Comparison of ENCODE assay signal across 10 mouse cellular contexts in genomic region chr14:122224103-122224494, GRCm38 (mm10). TPM values are rescaled to one million over a fixed set of nuclear protein-coding genes. Genes with fewer than 3 reads are reported as not detected.
DNase-seq lines count a peak whose midpoint lies in the region; ATAC-seq and TF ChIP-seq lines count a peak whose summit lies in the region.
"Had no signal": no experiment of that assay in that cellular context is flagged by ENCODE, and none has a peak within 500 bp of the region (broad histone marks: within the 10 kb centered on the region; RNA-seq: fewer than 3 reads in every experiment).

No protein-coding gene starts in this region.

- H3K9ac ChIP-seq in forebrain, embryonic 11.5 days (ENCODE audit: low read length) = no peak overlapping the region
- H3K9ac ChIP-seq in liver, embryonic 13.5 days = no peak overlapping the region
- H3K9ac ChIP-seq in hindbrain, postnatal 0 days (replicated peaks; ENCODE audit: low read length) = no peak overlapping the region; the same call in 1 of the 2 replicates
- no peak overlapping the region for H3K9ac ChIP-seq in midbrain, embryonic 15.5 days
- H3K9ac ChIP-seq: limb, embryonic 15.5 days; stomach, embryonic 15.5 days had no signal

- no peak overlapping the region for H3K4me2 ChIP-seq in forebrain, embryonic 11.5 days (ENCODE audit: low read depth, low read length, severe bottlenecking)
- H3K4me2 ChIP-seq in liver, embryonic 13.5 days = peak overlapping the region; percentile 46; the same call in 1 of the 2 replicates
- peak overlapping the region; percentile 34 for H3K4me2 ChIP-seq in hindbrain, postnatal 0 days (ENCODE audit: low read depth, low read length)
- H3K4me2 ChIP-seq in midbrain, embryonic 15.5 days = no peak overlapping the region

- peaks cover 49% of the 10 kb centered on the region for H3K27me3 ChIP-seq in forebrain, embryonic 10.5 days (ENCODE audit: poor library complexity, severe bottlenecking)
- H3K27me3 ChIP-seq in forebrain, embryonic 11.5 days (ENCODE audit: control insufficient read depth, insufficient read depth, low read length) = peaks cover 2% of the 10 kb centered on the region; the same call in 1 of the 2 replicates
- H3K27me3 ChIP-seq in liver, embryonic 13.5 days = peaks cover 34% of the 10 kb centered on the region
- H3K27me3 ChIP-seq in hindbrain, postnatal 0 days (ENCODE audit: insufficient read depth, low read length) = peaks cover 9% of the 10 kb centered on the region
- H3K27me3 ChIP-seq in midbrain, embryonic 15.5 days (replicated peaks) = peaks cover 38% of the 10 kb centered on the region

- TF ChIP-seq CTCF in hindbrain, postnatal 0 days (IDR thresholded peaks at IDR 0.05; ENCODE audit: low read depth) = no peak

- H3K9me3 ChIP-seq in forebrain, embryonic 10.5 days = peaks cover 8% of the 10 kb centered on the region
- no peaks in the 10 kb centered on the region for H3K9me3 ChIP-seq in forebrain, embryonic 11.5 days (ENCODE audit: control insufficient read depth, low read length)
- no peaks in the 10 kb centered on the region for H3K9me3 ChIP-seq in liver, embryonic 13.5 days (replicated peaks)
- no peaks in the 10 kb centered on the region for H3K9me3 ChIP-seq in hindbrain, postnatal 0 days (ENCODE audit: low read length)
- no peaks in the 10 kb centered on the region for H3K9me3 ChIP-seq in midbrain, embryonic 15.5 days
- H3K9me3 ChIP-seq: limb, embryonic 15.5 days; stomach, embryonic 15.5 days had no signal

- no peaks in the 10 kb centered on the region for H3K36me3 ChIP-seq in forebrain, embryonic 10.5 days (replicated peaks)
- H3K36me3 ChIP-seq in forebrain, embryonic 11.5 days (ENCODE audit: control insufficient read depth, insufficient read depth, low read length) = no peaks in the 10 kb centered on the region
- no peaks in the 10 kb centered on the region for H3K36me3 ChIP-seq in liver, embryonic 13.5 days
- H3K36me3 ChIP-seq in hindbrain, postnatal 0 days (ENCODE audit: insufficient read depth, low read length) = no peaks in the 10 kb centered on the region
- no peaks in the 10 kb centered on the region for H3K36me3 ChIP-seq in midbrain, embryonic 15.5 days (replicated peaks)
- H3K36me3 ChIP-seq: limb, embryonic 15.5 days; stomach, embryonic 15.5 days had no signal

- no peak for DNase-seq in forebrain, embryonic 10.5 days (ENCODE audit: extremely low spot score, low spot score)
- no peak for DNase-seq in forebrain, embryonic 11.5 days (ENCODE audit: low spot score)
- DNase-seq in liver, embryonic 13.5 days = no peak
- DNase-seq in liver = no peak
- no peak for DNase-seq in hindbrain, postnatal 0 days (ENCODE audit: low spot score)
- DNase-seq in spleen, postnatal 10 days (ENCODE audit: low spot score in 2 of 2) = no peak

- ATAC-seq in forebrain, embryonic 11.5 days (replicated peaks; ENCODE audit: low FRiP score) = no peak
- ATAC-seq in liver, embryonic 13.5 days (ENCODE audit: low read depth) = no peak
- ATAC-seq in hindbrain, postnatal 0 days = no peak; the same call in 1 of the 2 replicates
- ATAC-seq in midbrain, embryonic 15.5 days (replicated peaks) = no peak; the same call in 1 of the 2 replicates
- ATAC-seq in erythroblast, adult 5-6 weeks (replicated peaks; ENCODE audit: low FRiP score, poor library complexity, severe bottlenecking) = no peak

- WGBS in forebrain, embryonic 10.5 days = 50% methylated on average over 6 of the region's 6 CpGs
- 39% methylated on average over 6 of the region's 6 CpGs for WGBS in forebrain, embryonic 11.5 days
- 31% methylated on average over 6 of the region's 6 CpGs for WGBS in liver, embryonic 13.5 days (ENCODE audit: insufficient replicate concordance)
- WGBS in hindbrain, postnatal 0 days = 34% methylated on average over 6 of the region's 6 CpGs
- WGBS in midbrain, embryonic 15.5 days = 34% methylated on average over 6 of the region's 6 CpGs

- H3K4me1 ChIP-seq in forebrain, embryonic 10.5 days = peaks cover 59% of the 10 kb centered on the region
- H3K4me1 ChIP-seq in forebrain, embryonic 11.5 days (replicated peaks; ENCODE audit: control insufficient read depth, insufficient read depth, low read length) = peaks cover 23% of the 10 kb centered on the region
- peaks cover 13% of the 10 kb centered on the region for H3K4me1 ChIP-seq in liver, embryonic 13.5 days (replicated peaks)
- H3K4me1 ChIP-seq in hindbrain, postnatal 0 days (ENCODE audit: insufficient read depth, low read length) = no peaks in the 10 kb centered on the region
- H3K4me1 ChIP-seq in midbrain, embryonic 15.5 days = peaks cover 9% of the 10 kb centered on the region; the same call in 1 of the 2 replicates
- H3K4me1 ChIP-seq: stomach, embryonic 15.5 days had no signal

- H3K27ac ChIP-seq in forebrain, embryonic 10.5 days = peak overlapping the region; percentile 81
- no peak overlapping the region for H3K27ac ChIP-seq in forebrain, embryonic 11.5 days (ENCODE audit: low read depth, low read length)
- no peak overlapping the region for H3K27ac ChIP-seq in liver, embryonic 13.5 days
- H3K27ac ChIP-seq in hindbrain, postnatal 0 days = peak overlapping the region; percentile 67
- H3K27ac ChIP-seq in midbrain, embryonic 15.5 days = peak overlapping the region; percentile 42; the same call in 1 of the 2 replicates
- H3K27ac ChIP-seq: limb, embryonic 15.5 days; stomach, embryonic 15.5 days had no signal

- no peak overlapping the region; the same call in 1 of the 2 replicates for H3K4me3 ChIP-seq in forebrain, embryonic 10.5 days
- H3K4me3 ChIP-seq in forebrain, embryonic 11.5 days (ENCODE audit: low read depth, low read length) = no peak overlapping the region
- H3K4me3 ChIP-seq in liver, embryonic 13.5 days (replicated peaks) = no peak overlapping the region
- H3K4me3 ChIP-seq in hindbrain, postnatal 0 days (ENCODE audit: low read length) = no peak overlapping the region
- H3K4me3 ChIP-seq in midbrain, embryonic 15.5 days = no peak overlapping the region
- H3K4me3 ChIP-seq: limb, embryonic 15.5 days had no signal

RNA-seq across cellular contexts. Expression of gene Clybl, which starts 42.6 kb away (rescaled TPM):
- polyA plus RNA-seq in forebrain, embryonic 10.5 days (2016; fragmentation: Nextera tagmentation; extraction: Ambion mirVana) = 29.1 and 35.3 TPM in 2 replicates
- 34.3 and 35.3 TPM in 2 replicates for polyA plus RNA-seq in forebrain, embryonic 11.5 days (2014; fragmentation: Nextera tagmentation; extraction: Ambion mirVana)
- 26.2 and 30.3 TPM in 2 replicates for polyA plus RNA-seq in liver, embryonic 13.5 days (2015; fragmentation: Nextera tagmentation; extraction: Ambion mirVana)
- total RNA-seq in hindbrain, postnatal 0 days (2014; rRNA removed) = 13.3 and 17.4 TPM in 2 replicates
- polyA plus RNA-seq in hindbrain, postnatal 0 days (2015; fragmentation: Nextera tagmentation; extraction: Ambion mirVana) = 26.7 and 29.9 TPM in 2 replicates
- polyA plus RNA-seq in midbrain, embryonic 15.5 days (2015; fragmentation: Nextera tagmentation; extraction: Ambion mirVana) = 12.5 and 15.6 TPM in 2 replicates
- 11.1 and 24.4 TPM in 2 replicates for total RNA-seq in erythroblast, adult 5-6 weeks (2015; ENCODE audit: low replicate concordance)
- 2.6 and 6.8 TPM in 2 replicates for total RNA-seq in erythroblast, adult 5-6 weeks (2017; ENCODE audit: low replicate concordance)

Comparison
In these comparisons a context has a peak if more than half of its experiments do, and no peak if none do; other contexts are left out.
1. H3K27ac ChIP-seq: peak in forebrain, embryonic 10.5 days (single experiment), hindbrain, postnatal 0 days (single experiment) and midbrain, embryonic 15.5 days (single experiment); none in forebrain, embryonic 11.5 days (single experiment) and liver, embryonic 13.5 days (single experiment).
2. H3K4me2 ChIP-seq: peak in liver, embryonic 13.5 days (single experiment) and hindbrain, postnatal 0 days (single experiment); none in forebrain, embryonic 11.5 days (single experiment) and midbrain, embryonic 15.5 days (single experiment).